Mouse (Mus musculus) left cerebral cortex, postnatal 4 days (tissue): Measurements from ENCODE around the gene Drd5. TPM values are rescaled to one million over a fixed set of nuclear protein-coding genes. Genes with fewer than 3 reads are reported as not detected.
A peak's percentile ranks its signal among the peaks of the same experiment; 100 is the strongest.

ENCODE experiments used
- DNase-seq: peaks from one replicate; pipeline ENCODE4 v3.0.0-alpha.2; 2022
- intact Hi-C: fragments of 180-260 bp; cut with DNase I; formaldehyde crosslinking; loops from one replicate; pipeline ENCODE4 v1.15.1; 2025
- total RNA-seq, 2 experiments: library from RNA; stranded (reverse); gene quantifications; 2 replicates each; pipeline ENCODE4 v1.2.3; 2021

Gene Drd5
- total RNA-seq, 2 experiments from 2014 or later: 1.3 to 1.4 TPM

DNA sequence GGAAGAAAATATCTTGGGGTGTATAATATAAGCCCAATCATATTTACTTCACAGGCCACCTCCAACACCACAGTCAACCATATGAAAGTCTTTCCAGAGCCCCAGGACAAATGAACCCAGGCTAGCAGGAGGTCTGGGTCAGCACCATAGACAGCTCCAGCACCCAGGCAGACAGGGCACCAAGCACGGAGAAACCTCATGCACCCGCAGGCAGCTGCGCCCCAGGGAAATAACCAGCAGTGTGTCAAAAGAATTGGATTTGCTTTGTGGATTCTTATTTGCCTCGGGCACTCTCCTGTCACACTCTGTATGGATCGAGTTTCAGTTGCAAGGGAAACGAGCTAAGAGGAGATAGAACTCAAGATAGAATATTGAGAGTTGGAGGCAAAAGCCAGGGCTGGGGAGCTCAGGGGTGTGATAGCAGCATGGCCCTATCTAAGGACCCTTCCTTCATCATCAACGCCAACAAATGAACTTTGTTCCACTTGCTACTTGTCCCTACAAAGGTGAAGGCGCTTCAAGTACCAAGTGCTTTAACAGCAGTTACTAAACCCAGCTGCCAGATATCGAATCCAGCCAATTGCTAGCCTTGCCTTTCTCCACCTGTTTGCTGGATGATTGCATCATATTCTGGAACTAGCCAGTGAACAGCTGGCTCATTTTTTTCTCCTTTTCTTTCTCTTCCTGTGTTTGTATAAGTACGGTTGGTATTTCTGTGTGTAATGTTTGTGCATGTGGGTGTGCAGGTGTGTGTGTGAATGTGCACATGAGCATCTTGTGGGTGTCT is 27.7 kb downstream of the Drd5 start:
- DNase-seq: no peak
- intact Hi-C loops: no loop called here

DNA sequence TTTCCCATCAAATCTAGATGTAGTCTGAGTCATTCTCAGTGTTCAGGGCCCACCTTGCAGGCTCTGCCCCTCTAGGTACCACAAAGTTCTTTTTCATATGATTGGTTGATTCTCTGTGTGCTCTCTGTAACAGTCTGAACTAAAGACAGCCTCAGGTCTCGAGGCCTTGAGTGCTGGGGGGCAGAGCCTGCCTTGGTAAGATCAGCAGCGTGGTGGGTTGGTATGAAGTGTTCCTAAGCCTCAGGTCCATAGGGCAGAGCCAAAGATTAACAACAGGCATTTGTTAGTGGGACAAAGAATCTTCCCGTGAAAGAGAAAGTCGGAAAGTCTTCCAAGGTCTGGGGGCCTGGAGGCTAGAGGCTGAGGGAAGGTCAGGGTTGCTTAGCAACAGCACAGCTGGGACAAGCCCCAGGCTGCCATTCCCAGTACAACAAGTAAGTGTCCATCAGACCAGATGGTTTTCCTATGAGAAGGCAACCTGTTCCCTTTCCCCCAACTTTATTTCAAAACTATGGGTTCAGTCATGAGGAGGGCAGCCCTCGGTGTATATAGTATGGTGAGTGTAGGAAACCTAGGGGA is 31.3 kb downstream of the Drd5 start:
- intact Hi-C loops: no loop called here
- DNase-seq: no peak

DNA sequence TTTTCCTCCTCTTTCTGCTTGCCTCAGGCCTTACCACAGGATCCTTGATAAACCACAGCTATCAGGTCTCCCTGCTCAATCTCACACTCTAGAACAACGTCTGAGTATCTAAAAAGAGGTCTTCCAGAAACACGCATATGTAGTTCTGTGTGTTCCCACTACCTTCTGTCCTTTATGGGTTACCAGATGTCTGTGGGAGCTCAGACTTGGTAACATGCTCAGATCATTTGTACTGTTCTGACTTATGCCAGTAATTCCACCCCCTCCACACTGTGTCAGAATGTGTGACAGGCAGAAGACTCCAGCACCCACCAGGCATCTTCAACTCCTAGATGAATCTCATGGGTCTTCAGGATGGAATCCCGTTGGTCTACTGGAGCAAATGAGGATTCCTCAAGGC is 37.8 kb downstream of the Drd5 start:
- intact Hi-C loops: no loop called here
- DNase-seq: no peak

DNA sequence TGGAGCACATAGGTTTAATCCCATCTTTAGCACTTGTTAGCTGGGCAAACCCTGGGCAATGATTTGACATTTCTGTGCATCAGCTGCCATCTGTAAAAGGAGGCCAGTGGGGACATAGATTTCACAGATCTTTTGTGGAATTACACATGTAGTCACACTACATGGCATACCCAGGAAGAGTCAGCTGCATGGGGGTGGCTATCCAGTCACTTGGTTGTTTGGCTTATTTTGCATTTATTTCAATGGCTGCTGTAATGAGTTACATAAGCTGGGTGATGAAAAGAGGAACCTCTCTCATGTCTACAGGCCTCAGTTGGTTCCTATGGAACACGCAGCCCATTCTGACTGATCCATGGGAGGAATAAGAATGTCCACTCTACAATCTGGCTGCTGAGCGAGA is 40.5 kb downstream of the Drd5 start:
- intact Hi-C loops: no loop called here
- DNase-seq: no peak

DNA sequence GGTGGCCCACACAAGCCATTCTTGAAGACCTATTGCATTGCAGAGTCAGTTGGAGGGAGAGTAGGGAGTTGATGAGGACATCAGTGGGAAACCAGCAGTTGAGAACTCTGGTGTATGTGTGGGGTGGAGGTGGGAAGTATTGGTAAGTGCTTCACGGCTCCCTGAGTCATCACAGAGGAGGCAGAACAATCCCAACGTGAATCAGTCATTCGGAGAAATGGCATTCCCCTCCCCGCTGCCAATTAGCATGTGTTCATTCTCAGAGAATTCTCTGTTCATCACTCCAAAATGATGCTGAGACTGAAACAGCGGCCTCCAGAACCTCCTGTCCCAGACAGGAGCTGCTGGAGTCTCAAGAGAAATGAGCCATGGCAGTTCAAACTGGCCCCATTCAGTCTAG is 45.2 kb downstream of the Drd5 start:
- DNase-seq: no peak
- intact Hi-C loops: no loop called here

DNA sequence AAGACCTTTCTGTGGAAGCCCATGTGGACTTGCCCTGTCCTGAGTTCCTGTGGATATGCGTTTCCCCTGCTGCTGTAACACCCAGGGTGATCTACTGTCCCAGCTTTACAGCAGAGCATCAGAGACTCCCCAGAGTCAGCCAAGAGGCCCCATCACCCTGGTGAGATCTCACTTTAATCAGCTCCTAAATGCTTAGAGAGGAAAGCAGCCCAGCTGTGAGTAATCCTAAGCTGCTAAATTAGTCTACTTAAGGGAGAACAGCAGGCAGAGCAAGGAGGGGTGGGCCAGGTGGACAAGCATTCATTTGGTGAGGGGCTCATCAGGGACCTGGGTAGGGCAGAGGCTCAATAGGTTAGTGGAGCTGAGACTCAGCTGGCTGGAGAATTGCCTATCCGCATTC is 46.4 kb downstream of the Drd5 start:
- no peak for DNase-seq
- intact Hi-C loops: no loop called here

DNA sequence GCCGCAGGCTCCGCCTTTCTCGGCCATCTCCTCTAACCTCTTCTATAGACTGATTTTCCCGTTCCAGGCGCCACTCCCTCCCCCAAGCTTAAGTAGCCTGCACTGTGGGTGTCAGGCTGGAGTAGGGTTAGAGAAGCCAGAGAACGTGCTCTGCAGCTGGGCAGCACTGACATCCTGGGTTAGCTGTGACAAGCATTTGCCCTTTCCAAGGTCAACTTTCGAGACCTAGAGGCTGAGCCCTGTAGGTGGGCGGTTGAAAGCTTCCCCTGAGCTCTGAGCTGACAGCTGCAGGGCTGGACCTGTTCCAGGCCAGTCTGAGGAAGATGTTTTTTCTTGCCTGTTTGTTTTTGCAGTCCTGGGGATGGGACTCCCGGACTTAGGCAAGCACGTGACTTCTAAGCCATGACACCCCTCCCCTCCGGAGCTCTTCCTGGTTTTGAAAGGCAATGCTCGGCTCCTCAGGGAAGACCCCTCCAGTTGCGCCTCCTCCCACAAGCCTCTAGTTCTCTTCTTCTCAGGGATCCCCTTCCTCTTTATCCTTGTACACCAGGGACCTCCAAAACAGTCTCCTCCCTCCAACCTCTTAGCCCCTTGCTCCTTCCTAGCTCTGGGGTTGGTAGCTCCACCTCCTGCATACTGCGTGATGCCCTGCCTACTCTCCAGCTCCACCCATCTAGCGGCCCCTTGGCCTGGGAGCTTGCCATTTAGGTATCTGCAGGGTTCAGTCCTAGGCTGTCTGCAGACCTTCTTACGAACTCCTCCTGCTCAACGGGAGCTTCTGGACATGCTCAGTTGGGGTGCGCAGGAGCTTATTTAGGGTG is 47.7 kb downstream of the Drd5 start:
- peak; percentile 50 for DNase-seq
- intact Hi-C loops: no loop called here

DNA sequence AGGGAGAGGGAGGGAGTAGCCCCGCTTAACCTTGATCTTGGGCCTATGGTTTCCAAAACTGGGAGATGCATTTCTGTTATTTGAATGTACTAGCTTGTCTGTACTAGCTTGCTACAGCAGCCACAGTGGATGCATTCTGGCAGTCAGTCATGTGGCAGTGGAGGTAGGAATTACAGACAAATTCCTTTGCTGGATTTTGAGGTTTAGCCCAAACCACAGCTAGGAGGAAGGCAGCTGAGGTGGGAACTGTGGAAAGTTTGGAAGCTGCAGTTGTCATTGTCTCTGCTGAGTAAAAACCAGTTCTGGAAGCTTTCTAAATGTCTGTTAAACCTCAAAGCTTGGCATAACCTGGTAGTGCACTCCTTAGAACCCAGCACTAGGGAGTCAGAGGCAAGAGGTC is 52.1 kb downstream of the Drd5 start:
- no peak for DNase-seq
- intact Hi-C loops: no loop called here

Other genes with a start within 250 kb of the Drd5 start
- gene Nsg1, start 159.5 kb upstream of the Drd5 start, total RNA-seq: 1,000 to 10,000 TPM; 1,267 to 1,299 TPM
- 10 to 100 TPM; 25.1 to 27.2 TPM for gene Zbtb49, start 98.9 kb upstream of the Drd5 start, total RNA-seq
- gene Lyar, start 98.9 kb upstream of the Drd5 start, total RNA-seq: 10 to 100 TPM; 18.0 to 23.2 TPM
- gene Tmem128, start 59.2 kb upstream of the Drd5 start, total RNA-seq: 10 to 100 TPM; 40.1 to 41.0 TPM
- gene Otop1, start 43.4 kb upstream of the Drd5 start, total RNA-seq: not detected
- gene Slc2a9, start 183.8 kb downstream of the Drd5 start, total RNA-seq: 1 to 10 TPM; 1.0 to 1.4 TPM
- gene Wdr1, start 243.9 kb downstream of the Drd5 start, total RNA-seq: 100 to 1,000 TPM; 200 to 204 TPM